Mouse (Mus musculus): ENCODE results near the gene Lman2.

DNA sequence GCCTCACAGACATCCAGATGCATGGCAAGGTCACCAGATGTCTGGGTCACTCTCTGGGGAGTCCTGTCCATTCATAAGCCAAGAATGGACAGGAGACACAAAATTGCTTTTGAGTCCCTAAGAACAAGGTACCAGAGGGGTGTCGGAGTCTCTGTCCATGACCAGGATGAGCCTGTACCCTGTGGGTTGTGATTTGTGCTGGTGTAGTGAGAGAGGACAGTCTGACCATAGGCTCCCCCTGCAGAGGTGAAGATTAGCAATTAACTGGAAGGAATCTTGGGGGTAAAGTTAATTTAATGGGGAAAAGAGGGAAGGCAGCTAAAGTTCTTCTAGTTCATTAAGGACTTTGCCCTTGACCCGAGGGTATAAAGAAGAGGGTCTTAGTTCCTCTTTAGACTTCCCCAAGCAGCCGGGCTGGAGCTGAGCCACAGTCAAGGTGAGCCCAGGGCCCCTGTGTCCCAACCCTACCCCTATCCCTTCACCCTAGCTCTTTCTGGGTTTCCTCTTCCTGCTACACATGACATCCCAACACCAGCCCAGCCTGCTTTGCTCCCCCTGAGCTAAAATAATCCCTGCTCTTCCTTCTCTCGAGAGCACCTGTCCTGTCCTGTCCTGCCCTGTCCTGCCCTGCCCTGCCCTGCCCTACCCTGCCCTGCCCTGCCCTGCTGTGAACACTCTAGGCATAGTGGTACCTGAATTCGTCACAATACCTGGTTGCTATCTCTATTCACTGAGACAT lies 36.9 kb upstream of the Lman2 start:
- TF ChIP-seq POLR2A (IDR thresholded peaks at IDR 0.05; ENCODE audit: control insufficient read depth, low read depth, low read length) (no peak), CTCF (IDR thresholded peaks at IDR 0.05; ENCODE audit: control insufficient read depth, insufficient read depth, insufficient replicate concordance, low read depth, low read length) (no peak)

All from testis, adult 2 months (tissue).